Mouse (Mus musculus) lung, postnatal 10 days (tissue): ENCODE results near the gene Cacna2d2.

ENCODE experiments used
- DNase-seq: peaks from one replicate; pipeline ENCODE4 v3.0.0; 2021

Gene Cacna2d2

GRCm38 (mm10) chr9:107542721-107543120 lies 143.3 kb downstream of the Cacna2d2 start:
- DNase-seq = no peak

GRCm38 (mm10) chr9:107543299-107543698 lies 143.9 kb downstream of the Cacna2d2 start:
- no peak for DNase-seq

DNA sequence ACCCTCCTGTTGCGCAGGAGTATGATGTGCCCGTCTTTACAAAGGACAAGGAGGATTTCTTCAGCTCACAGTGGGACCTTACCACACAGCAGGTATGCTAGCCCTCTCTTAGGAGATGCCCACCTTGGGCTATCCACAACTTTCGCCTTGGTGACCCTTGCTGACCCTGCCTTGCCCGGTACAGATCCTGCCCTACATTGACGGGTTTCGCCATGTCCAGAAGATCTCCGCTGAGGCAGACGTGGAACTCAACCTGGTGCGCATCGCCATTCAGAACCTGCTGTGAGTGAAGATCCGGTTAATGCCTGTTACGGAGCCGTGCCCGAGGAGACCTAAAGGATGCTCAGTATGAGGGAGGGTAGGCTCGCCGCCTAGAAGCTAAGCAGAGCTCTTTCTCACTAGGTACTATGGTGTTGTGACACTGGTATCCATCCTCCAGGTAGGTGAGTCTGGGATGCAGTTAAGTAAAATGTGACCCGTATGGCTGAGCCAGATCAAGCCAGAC lies 144.8 kb downstream of the Cacna2d2 start:
- no peak for DNase-seq

DNA sequence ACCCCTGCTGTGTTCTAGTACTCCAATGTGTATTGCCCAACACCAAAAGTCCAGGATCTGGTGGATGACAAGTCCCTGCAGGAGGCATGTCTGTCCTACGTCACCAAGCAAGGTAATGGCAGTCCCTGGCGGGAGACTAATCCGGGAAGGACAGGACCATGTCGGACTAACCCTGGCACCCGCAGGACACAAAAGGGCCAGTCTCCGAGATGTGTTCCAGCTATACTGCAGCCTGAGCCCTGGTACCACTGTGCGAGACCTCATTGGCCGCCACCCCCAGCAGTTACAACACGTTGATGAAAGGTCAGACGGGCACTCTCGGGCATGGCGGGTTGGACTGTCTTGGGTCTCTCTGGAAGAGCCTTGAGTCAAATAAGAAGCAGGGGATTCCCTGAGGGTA lies 145.3 kb downstream of the Cacna2d2 start:
- DNase-seq = no peak

DNA sequence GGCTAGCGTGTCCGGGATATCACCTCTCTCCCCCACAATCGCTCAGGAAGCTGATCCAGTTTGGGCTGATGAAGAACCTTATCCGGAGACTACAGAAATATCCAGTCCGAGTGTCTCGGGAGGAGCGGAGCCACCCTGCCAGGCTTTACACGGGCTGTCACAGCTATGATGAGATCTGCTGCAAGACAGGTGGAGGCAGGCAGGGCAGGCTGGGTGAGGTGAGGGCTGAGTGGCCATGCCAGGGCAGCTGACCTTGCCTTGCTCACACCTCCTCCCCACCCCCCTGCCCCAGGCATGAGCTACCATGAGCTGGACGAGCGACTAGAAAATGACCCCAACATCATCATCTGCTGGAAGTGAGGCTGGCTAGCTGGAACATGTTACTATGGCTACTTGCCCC lies 145.8 kb downstream of the Cacna2d2 start:
- no peak for DNase-seq

- peak; percentile 88 for DNase-seq
These were observed 146.2 kb downstream of the Cacna2d2 start for GRCm38 (mm10) chr9:107545602-107546001.

DNA sequence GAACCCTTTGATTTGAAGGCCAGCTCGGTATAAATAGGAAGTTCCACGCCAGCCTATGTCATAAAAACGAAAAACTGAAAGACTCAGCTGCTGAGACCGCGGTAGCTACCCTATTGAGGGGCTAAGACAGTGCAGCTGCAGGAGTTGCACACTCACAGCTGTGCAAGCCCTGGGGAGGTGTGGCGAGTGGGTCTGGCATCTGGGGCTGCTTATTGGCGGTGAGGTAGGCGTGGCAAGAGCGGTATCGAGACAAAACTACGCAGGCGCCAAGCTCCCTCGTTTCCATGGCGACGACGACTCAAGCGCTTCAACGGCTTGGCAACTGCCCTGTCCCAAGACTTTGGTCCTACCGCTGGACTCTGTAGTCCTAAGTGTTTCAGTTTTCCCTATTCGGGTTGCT lies 147.6 kb downstream of the Cacna2d2 start, which contains the start of gene Zmynd10:
Gene Zmynd10, plus strand, starts transcription at position 273 of the 400 bp plus-strand sequence.
- DNase-seq = peak; percentile 95

DNA sequence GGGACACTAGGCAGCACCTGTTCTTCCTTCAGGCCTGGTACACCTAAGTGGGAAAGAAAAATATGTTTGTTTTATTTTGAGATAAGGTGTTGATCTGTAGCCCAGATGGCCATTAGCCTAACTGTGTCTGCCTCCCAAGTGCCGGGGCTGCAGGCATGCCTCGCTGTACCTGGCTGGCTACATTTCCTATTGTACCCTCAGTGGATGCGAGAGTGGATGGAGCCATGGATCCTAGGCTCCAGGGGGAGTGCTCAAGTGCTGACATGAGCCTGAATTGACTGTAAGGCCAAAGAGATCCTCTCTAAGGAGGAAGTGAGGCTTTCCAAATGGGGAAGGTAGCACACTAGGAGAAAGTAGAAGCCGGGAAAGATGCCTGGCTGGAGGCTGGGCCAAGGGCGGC lies 148.5 kb downstream of the Cacna2d2 start:
- no peak for DNase-seq

DNA sequence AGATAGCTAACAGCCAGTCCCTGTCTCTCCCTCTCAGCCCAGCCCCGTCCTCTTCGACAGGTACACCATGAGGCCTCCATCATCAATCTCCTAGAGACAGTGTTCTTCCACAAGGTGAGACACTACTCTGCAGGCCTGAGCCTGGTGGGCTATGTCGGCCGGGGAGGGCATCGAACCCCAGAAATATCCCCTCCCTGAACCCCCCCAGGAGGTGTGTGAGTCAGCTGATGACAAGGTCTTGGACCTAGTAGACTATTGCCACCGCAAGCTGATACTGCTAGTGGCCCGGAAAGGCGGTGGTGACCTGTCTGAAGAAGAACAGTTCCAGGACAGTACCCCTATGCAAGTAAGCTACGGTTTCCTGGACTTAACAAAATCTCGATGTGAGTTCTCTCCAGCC lies 149.4 kb downstream of the Cacna2d2 start:
- no peak for DNase-seq

DNA sequence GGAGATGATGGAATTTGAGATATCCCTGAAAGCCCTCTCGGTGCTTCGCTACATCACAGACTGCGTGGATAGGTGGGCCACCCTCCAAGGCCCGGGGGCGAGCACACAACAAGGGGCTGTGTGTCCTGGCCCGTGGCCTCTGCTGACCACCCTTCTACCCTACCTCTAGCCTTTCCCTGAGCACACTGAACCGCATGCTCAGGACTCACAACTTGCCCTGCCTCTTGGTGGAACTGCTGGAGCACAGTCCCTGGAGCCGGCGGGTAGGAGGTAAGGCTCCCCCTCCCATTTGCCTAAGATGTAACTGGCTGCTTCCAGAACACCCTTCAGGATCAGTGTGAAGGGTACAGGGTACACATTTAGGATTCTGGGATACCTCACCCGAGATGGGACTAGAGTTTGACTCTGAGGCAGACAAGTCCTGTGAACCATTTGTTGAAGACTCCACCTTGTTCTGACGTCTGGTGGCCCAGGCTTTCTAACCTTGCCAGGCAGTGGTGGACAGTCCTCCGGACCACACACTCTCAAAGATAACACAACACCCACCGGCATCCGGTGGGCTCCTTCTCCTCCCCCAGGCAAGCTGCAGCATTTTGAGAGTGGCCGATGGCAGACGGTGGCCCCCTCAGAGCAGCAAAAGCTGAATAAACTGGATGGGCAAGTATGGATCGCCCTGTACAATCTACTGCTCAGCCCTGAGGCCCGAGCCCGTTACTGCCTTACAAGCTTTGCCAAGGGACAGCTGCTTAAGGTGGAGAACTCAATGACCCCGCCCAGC lies 150.1 kb downstream of the Cacna2d2 start:
- no peak for DNase-seq

DNA sequence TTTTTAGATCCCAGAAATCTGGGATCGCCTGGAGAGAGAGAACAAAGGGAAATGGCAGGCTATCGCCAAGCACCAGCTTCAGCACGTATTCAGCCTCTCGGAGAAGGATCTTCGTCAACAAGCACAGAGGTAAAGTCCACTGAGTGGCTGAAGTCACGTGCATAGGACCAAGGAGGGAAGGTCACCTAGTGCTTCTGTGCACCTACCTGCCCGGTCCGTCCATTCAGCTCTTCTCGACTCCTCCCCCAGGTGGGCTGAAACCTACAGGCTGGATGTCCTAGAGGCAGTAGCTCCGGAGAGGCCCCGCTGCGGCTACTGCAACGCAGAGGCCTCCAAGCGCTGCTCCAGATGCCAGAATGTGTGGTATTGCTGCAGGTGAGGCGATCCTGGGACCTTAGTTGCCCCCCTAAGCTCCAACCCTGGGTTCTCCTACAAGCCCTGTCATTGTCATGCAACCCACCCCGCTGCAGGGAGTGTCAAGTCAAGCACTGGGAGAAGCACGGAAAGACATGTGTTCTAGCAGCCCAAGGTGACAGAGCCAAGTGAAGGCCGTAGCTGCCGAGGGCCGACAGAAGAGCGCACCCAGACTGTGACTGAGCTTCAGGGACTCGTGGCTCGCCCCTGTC lies 151.2 kb downstream of the Cacna2d2 start:
- peak; percentile 44 for DNase-seq

- peak; percentile 82 for DNase-seq
These were observed 151.9 kb downstream of the Cacna2d2 start, which contains the start of gene Rassf1 for GRCm38 (mm10) chr9:107551117-107551889. Gene Rassf1, plus strand, starts transcription at chr9:107551555.

DNA sequence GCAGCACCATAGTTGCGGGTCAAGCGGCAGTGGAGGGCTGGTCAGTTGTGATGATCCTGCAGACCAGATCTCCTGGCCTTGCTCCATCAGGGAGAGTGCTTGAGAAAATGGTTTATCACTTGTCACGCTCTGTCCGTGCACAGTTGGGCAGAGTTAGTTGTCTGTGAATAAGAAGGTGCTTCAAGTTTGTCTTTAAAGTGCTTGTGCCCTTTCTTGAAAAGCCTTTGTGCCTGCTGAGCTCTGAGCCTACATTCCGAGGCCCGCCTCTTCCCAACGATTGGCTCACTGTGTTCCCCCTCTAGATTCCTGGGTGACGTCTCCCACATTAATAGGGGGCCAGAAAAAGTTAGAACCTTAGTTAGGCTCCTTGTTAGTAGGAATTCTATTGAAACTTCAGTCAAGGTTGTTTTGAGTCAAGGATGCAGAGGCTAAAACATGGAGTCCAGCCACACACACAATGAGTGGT lies 152.5 kb downstream of the Cacna2d2 start:
- no peak for DNase-seq

- no peak for DNase-seq
These were observed 153.4 kb downstream of the Cacna2d2 start for GRCm38 (mm10) chr9:107552690-107553393.

GRCm38 (mm10) chr9:107553541-107554318 lies 154.3 kb downstream of the Cacna2d2 start:
- peak; percentile 46 for DNase-seq

GRCm38 (mm10) chr9:107554319-107554825 lies 155.0 kb downstream of the Cacna2d2 start:
- DNase-seq = peak; percentile 96

DNA sequence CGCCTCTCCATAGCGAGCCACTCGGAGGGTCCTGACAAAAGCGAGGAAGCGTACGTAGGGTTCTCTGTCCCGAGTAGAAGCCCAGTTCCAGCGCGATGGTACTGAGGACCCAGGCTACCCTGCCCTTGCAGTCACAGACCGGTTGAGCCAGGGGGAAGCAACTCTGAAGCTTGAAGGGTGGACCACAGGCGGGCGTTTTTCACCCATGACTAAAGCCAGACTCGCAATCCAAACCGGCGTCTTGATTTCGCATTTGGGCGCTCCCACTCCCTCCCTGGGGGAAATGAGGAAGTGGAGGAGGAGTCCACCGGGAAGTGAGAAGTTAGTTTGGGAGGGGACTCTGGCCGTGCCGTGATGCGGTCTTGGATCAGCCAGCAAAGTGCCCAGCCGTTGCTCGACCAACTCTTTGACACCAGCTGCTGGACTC lies 155.6 kb downstream of the Cacna2d2 start:
- DNase-seq = peak; percentile 86

- DNase-seq = no peak
These were observed 156.3 kb downstream of the Cacna2d2 start for GRCm38 (mm10) chr9:107555701-107556100.

GRCm38 (mm10) chr9:107556346-107556745 lies 156.9 kb downstream of the Cacna2d2 start:
- no peak for DNase-seq

DNA sequence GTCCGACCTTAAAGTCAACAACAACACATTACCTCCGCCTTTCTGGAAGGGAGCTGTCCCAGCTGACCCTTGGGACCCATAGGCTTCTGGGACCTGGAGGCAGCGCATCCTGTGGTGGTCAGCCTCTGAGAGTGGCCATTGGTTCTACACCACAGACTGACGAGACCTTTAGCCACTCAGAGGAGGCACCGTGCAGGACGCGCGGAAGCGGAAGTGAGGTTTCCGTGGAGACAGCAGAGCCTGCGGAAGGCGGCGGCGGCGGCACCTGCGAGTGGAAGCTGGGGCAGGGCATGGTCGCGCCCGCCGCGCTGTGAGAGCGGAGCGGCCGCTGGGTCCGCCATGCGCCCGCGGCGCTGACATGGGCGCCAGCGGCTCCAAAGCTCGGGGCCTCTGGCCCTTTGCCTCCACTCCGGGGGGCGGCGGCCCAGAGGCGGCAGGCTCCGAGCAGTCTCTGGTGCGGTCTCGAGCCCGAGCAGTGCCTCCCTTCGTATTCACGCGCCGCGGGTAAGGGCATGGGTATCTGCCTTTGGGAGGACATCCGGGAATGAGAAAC lies 163.7 kb downstream of the Cacna2d2 start, which contains the start of gene Tusc2:
Gene Tusc2, plus strand, starts transcription at position 227 of the 553 bp plus-strand sequence.
- DNase-seq = peak; percentile 96

DNA sequence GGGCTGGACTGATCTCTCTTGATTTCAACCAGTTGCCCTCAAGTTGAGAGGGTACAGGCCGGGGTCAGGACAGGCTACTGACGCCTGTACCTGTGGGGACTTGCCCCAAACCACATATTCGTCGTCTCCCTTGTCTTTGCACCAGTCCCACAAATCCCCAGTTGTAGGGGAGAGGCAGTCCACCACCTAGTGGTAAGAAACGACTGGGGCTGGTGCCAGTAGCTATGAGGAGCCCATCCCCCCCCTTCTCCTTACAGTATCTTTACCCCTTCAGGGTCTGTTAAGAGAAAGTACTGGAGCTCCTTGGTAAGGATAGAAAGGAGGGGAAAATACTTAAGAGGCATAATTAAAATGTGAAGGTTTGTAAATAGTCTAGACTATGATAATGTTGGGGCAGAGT lies 166.1 kb downstream of the Cacna2d2 start:
- peak; percentile 65 for DNase-seq
